Mouse (Mus musculus): ENCODE results near the gene Katnbl1.

The Katnbl1 gene

GRCm38 (mm10) chr2:112443491-112443890 is 64.5 kb downstream of the Katnbl1 start:
- TF ChIP-seq GATA4 (IDR thresholded peaks at IDR 0.05; ENCODE audit: insufficient replicate concordance, low read length), result no peak

GRCm38 (mm10) chr2:112445511-112445910 is 66.5 kb downstream of the Katnbl1 start:
- no peak for TF ChIP-seq GATA4 (IDR thresholded peaks at IDR 0.05; ENCODE audit: insufficient replicate concordance, low read length)

- no peak for TF ChIP-seq GATA4 (IDR thresholded peaks at IDR 0.05; ENCODE audit: insufficient replicate concordance, low read length)
These were observed 69.6 kb downstream of the Katnbl1 start for GRCm38 (mm10) chr2:112448510-112449059.

- TF ChIP-seq GATA4 (IDR thresholded peaks at IDR 0.05; ENCODE audit: insufficient replicate concordance, low read length), result no peak
These were observed 70.7 kb downstream of the Katnbl1 start for GRCm38 (mm10) chr2:112449597-112450296.

GRCm38 (mm10) chr2:112454125-112454861 is 75.3 kb downstream of the Katnbl1 start:
- TF ChIP-seq GATA4 (IDR thresholded peaks at IDR 0.05; ENCODE audit: insufficient replicate concordance, low read length), result no peak

- TF ChIP-seq GATA4 (IDR thresholded peaks at IDR 0.05; ENCODE audit: insufficient replicate concordance, low read length), result peak; percentile 67; the same call in 1 of the 2 replicates
These were observed 76.0 kb downstream of the Katnbl1 start, which contains the start of gene Emc7 for GRCm38 (mm10) chr2:112454862-112455564. Gene Emc7, plus strand, starts transcription at chr2:112454997.

- TF ChIP-seq GATA4 (IDR thresholded peaks at IDR 0.05; ENCODE audit: insufficient replicate concordance, low read length), result no peak
These were observed 81.5 kb downstream of the Katnbl1 start for GRCm38 (mm10) chr2:112460557-112460956.
